Comparison of ENCODE assay signal across 13 mouse cellular contexts in the genomic region with DNA sequence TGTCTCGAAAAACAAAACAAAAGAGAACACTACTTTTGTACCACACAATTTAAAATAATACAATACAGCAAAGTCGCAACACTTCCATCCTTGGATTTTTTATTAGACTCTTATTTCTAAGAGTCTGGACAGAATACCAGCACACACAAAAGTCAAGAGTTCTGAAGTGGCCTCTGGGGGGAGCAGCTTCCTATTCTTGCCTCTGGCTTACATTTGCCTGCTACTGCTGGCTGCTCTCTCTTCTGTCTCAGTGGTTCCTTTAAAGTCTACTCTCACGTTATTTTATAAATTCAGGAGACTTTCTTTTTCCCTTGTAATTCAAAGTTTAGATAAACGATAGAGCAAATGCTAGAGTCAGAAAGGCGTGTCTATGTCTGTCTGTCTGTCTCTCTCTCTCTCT.
A peak's percentile ranks its signal among the peaks of the same experiment; 100 is the strongest.
DNase-seq lines count a peak whose midpoint lies in the region; ATAC-seq and TF ChIP-seq lines count a peak whose summit lies in the region.
"Had no signal": no experiment of that assay in that cellular context is flagged by ENCODE, and none has a peak within 500 bp of the region (broad histone marks: within the 10 kb centered on the region; RNA-seq: fewer than 3 reads in every experiment).

No protein-coding gene starts in this region.

- no peak for ATAC-seq in limb, embryonic 14.5 days (ENCODE audit: low FRiP score, low read depth)
- no peak for ATAC-seq in intestine, embryonic 15.5 days
- peak; percentile 65; the same call in 1 of the 2 replicates for ATAC-seq in megakaryocyte-erythroid progenitor cell, adult 5-6 weeks (replicated peaks; ENCODE audit: low FRiP score, low TSS enrichment, poor library complexity, severe bottlenecking)

- peak; percentile 63 for TF ChIP-seq CTCF in heart, adult 2 months (IDR thresholded peaks at IDR 0.05)

- H3K27ac ChIP-seq in heart, adult 2 months, result peak overlapping the region; percentile 55
- H3K27ac ChIP-seq in limb, embryonic 14.5 days (replicated peaks; ENCODE audit: low read depth, low read length), result no peak overlapping the region
- no peak overlapping the region for H3K27ac ChIP-seq in limb, embryonic 10.5 days
- H3K27ac ChIP-seq in intestine, embryonic 15.5 days, result peak overlapping the region; percentile 5; the same call in 1 of the 2 replicates
- H3K27ac ChIP-seq: forebrain, embryonic 12.5 days; hindbrain, embryonic 12.5 days; neural tube, embryonic 15.5 days had no signal

- H3K79me2 ChIP-seq in heart, adult 2 months (replicated peaks; ENCODE audit: control insufficient read depth, insufficient read depth, low read length), result no peaks in the 10 kb centered on the region

- no peaks in the 10 kb centered on the region; the same call in 1 of the 2 replicates for H3K9me3 ChIP-seq in limb, embryonic 14.5 days (ENCODE audit: control insufficient read depth, low read length)
- no peaks in the 10 kb centered on the region for H3K9me3 ChIP-seq in limb, embryonic 10.5 days (replicated peaks)
- H3K9me3 ChIP-seq in intestine, embryonic 15.5 days, result no peaks in the 10 kb centered on the region
- H3K9me3 ChIP-seq: forebrain, embryonic 12.5 days; hindbrain, embryonic 12.5 days; neural tube, embryonic 15.5 days had no signal

- no peak overlapping the region for H3K4me2 ChIP-seq in limb, embryonic 14.5 days (replicated peaks; ENCODE audit: low read depth, low read length, severe bottlenecking)
- no peak overlapping the region for H3K4me2 ChIP-seq in intestine, embryonic 15.5 days (replicated peaks)
- H3K4me2 ChIP-seq: forebrain, embryonic 12.5 days; hindbrain, embryonic 12.5 days; neural tube, embryonic 15.5 days had no signal

- H3K27me3 ChIP-seq in heart, adult 2 months (ENCODE audit: control insufficient read depth, insufficient read depth, low read length), result no peaks in the 10 kb centered on the region
- no peaks in the 10 kb centered on the region for H3K27me3 ChIP-seq in limb, embryonic 14.5 days (ENCODE audit: control insufficient read depth, insufficient read depth, low read length)
- no peaks in the 10 kb centered on the region for H3K27me3 ChIP-seq in limb, embryonic 10.5 days (ENCODE audit: low read depth, poor library complexity, severe bottlenecking)
- no peaks in the 10 kb centered on the region for H3K27me3 ChIP-seq in intestine, embryonic 15.5 days (replicated peaks)
- H3K27me3 ChIP-seq: forebrain, embryonic 12.5 days; hindbrain, embryonic 12.5 days; neural tube, embryonic 15.5 days had no signal

- 61% methylated on average over 5 of the region's 5 CpGs for WGBS in heart, adult 2 months
- WGBS in limb, embryonic 14.5 days, result 78% methylated on average over 5 of the region's 5 CpGs
- WGBS in limb, embryonic 10.5 days, result 82% methylated on average over 5 of the region's 5 CpGs
- 68% methylated on average over 5 of the region's 5 CpGs for WGBS in intestine, embryonic 15.5 days

- intact Hi-C loops in heart, adult 2 months (cut with DNase I), result loop anchor here (10.0 kb wide), 1 partner anchor 792 kb away; no protein-coding TSS in a partner anchor
- intact Hi-C loops in heart, postnatal 25 days (cut with DNase I), result no loop called here

- H3K4me3 ChIP-seq in heart, adult 2 months, result no peak overlapping the region
- H3K4me3 ChIP-seq in limb, embryonic 14.5 days (replicated peaks; ENCODE audit: low read length), result no peak overlapping the region
- H3K4me3 ChIP-seq in limb, embryonic 10.5 days, result no peak overlapping the region
- H3K4me3 ChIP-seq in intestine, embryonic 15.5 days (replicated peaks), result no peak overlapping the region
- H3K4me3 ChIP-seq: forebrain, embryonic 12.5 days; hindbrain, embryonic 12.5 days; megakaryocyte, embryonic 14.5 days; neural tube, embryonic 15.5 days had no signal

- H3K36me3 ChIP-seq in heart, adult 2 months (ENCODE audit: control insufficient read depth, insufficient read depth, low read length), result no peaks in the 10 kb centered on the region
- H3K36me3 ChIP-seq in limb, embryonic 14.5 days (ENCODE audit: control insufficient read depth, insufficient read depth, low read length), result no peaks in the 10 kb centered on the region
- H3K36me3 ChIP-seq in limb, embryonic 10.5 days, result no peaks in the 10 kb centered on the region
- H3K36me3 ChIP-seq in intestine, embryonic 15.5 days, result no peaks in the 10 kb centered on the region
- H3K36me3 ChIP-seq: forebrain, embryonic 12.5 days; hindbrain, embryonic 12.5 days; neural tube, embryonic 15.5 days had no signal

- peaks cover 10% of the 10 kb centered on the region for H3K4me1 ChIP-seq in heart, adult 2 months (ENCODE audit: control insufficient read depth, insufficient read depth, low read length)
- 0 out of 2 replicates have a peak, but pooled peaks cover 3% of the 10 kb centered on the region for H3K4me1 ChIP-seq in limb, embryonic 14.5 days (ENCODE audit: control insufficient read depth, insufficient read depth, low read length)
- H3K4me1 ChIP-seq in limb, embryonic 10.5 days, result peaks cover 23% of the 10 kb centered on the region
- H3K4me1 ChIP-seq in intestine, embryonic 15.5 days (replicated peaks), result no peaks in the 10 kb centered on the region

- TF ChIP-seq POLR2A in heart, adult 2 months (IDR thresholded peaks at IDR 0.05; ENCODE audit: insufficient read depth, low read depth, low read length), result no peak
- TF ChIP-seq POLR2A in limb, embryonic 14.5 days (IDR thresholded peaks at IDR 0.05; ENCODE audit: borderline replicate concordance, extremely low read depth, insufficient read depth, insufficient read length), result no peak

- no peak for TF ChIP-seq EP300 in heart, adult 2 months (IDR thresholded peaks at IDR 0.05; ENCODE audit: insufficient read depth, low read depth, low read length)

- no peak overlapping the region for H3K9ac ChIP-seq in heart, adult 2 months (ENCODE audit: low read depth, low read length)
- H3K9ac ChIP-seq in limb, embryonic 14.5 days (ENCODE audit: low read depth, low read length, severe bottlenecking), result no peak overlapping the region
- no peak overlapping the region for H3K9ac ChIP-seq in intestine, embryonic 15.5 days
- H3K9ac ChIP-seq: forebrain, embryonic 12.5 days; hindbrain, embryonic 12.5 days; neural tube, embryonic 15.5 days had no signal

- peak in 1 of 2 experiments; percentile 24 for DNase-seq in heart, adult 2 months
- no peak for DNase-seq in heart, postnatal 25 days (ENCODE audit: low spot score)
- DNase-seq in limb, embryonic 14.5 days (ENCODE audit: low spot score), result peak; percentile 22
- DNase-seq in limb, embryonic 10.5 days (ENCODE audit: low spot score), result no peak
- DNase-seq in right cerebral cortex, postnatal 14 days, result no peak
- DNase-seq in left cerebral cortex, adult 9 months (ENCODE audit: low spot score in 2 of 2), result no peak
- DNase-seq: cerebellum, adult 9-11 months had no signal

Comparison
In these comparisons a context has a peak if more than half of its experiments do, and no peak if none do; other contexts are left out.
1. H3K27ac ChIP-seq: peak in heart, adult 2 months (single experiment) and intestine, embryonic 15.5 days (single experiment); none in limb, embryonic 14.5 days (single experiment) and limb, embryonic 10.5 days (single experiment).